Mouse (Mus musculus) liver, adult 2 months (tissue): ENCODE data around the gene Nhlrc3. TPM values are rescaled to one million over a fixed set of nuclear protein-coding genes. Genes with fewer than 3 reads are reported as not detected.

Experiments
- DNase-seq: peaks from one replicate; pipeline ENCODE4 v3.0.0-alpha.2; 2011; ENCODE audit warnings: low read depth, low spot score; ENCODE audit errors: extremely low read depth
- H3K27ac ChIP-seq: fragments of 200-500 bp; replicated peaks from 2 replicates; pipeline ENCODE4 v1.5.1; 2012; ENCODE audit warnings: low read depth, mild to moderate bottlenecking, control low read depth, inconsistent platforms, low read length; ENCODE audit not compliant: insufficient read depth
- H3K27me3 ChIP-seq: fragments of 200-500 bp; 2 replicates; pipeline ENCODE4 v1.6.1; 2012; ENCODE audit warnings: mild to moderate bottlenecking, moderate library complexity, low read length, inconsistent platforms; ENCODE audit not compliant: control insufficient read depth, insufficient read depth
- H3K36me3 ChIP-seq: fragments of 200-500 bp; 2 replicates; pipeline ENCODE4 v1.6.1; 2012; ENCODE audit warnings: low read length, inconsistent platforms; ENCODE audit not compliant: control insufficient read depth, insufficient read depth
- H3K4me1 ChIP-seq: fragments of 200-500 bp; 2 replicates; pipeline ENCODE4 v1.6.1; 2011; ENCODE audit warnings: low read length; ENCODE audit not compliant: control insufficient read depth, insufficient read depth
- H3K4me3 ChIP-seq: fragments of 200-500 bp; 2 replicates; pipeline ENCODE4 v1.5.1; 2011; ENCODE audit warnings: low read depth, mild to moderate bottlenecking, control low read depth, low read length, moderate library complexity; ENCODE audit not compliant: insufficient read depth
- H3K79me2 ChIP-seq: fragments of 200-500 bp; 2 replicates; pipeline ENCODE4 v1.6.1; 2012; ENCODE audit warnings: inconsistent platforms, mild to moderate bottlenecking, low read length, moderate library complexity; ENCODE audit not compliant: control insufficient read depth, insufficient read depth
- H3K9ac ChIP-seq: fragments of 200-500 bp; 2 replicates; pipeline ENCODE4 v1.6.1; 2012; ENCODE audit warnings: low read depth, mild to moderate bottlenecking, control low read depth, inconsistent platforms, low read length
- CTCF ChIP-seq: fragments of 200-500 bp; IDR thresholded peaks from 2 replicates; pipeline ENCODE4 v1.5.1; 2011; ENCODE audit warnings: low read depth, low read length, control low read depth
- POLR2A ChIP-seq: fragments of 200-500 bp; IDR thresholded peaks from 2 replicates; pipeline ENCODE4 v1.6.1; 2011; ENCODE audit warnings: low read length, control low read depth; ENCODE audit not compliant: insufficient read depth; ENCODE audit errors: extremely low read depth
- WGBS: fragments of 180-500 bp; shearing (Covaris S2); methylation state at CpG from one replicate; pipeline ENCODE4 v1.1.7; 2018; 5-methylcytosine and 5-hydroxymethylcytosine counted together
- polyA plus RNA-seq: library from polyadenylated mRNA; depleted of rRNA; stranded (reverse); fragments of >200 nt; gene quantifications from 2 replicates; pipeline ENCODE4 v1.2.3, GENCODE M21; 2012
- total RNA-seq: library from RNA; depleted of rRNA; stranded (reverse); fragments of >200 nt; gene quantifications from 2 replicates; pipeline ENCODE4 v1.2.3, GENCODE M21; 2014

The Nhlrc3 gene
- total and polyA plus RNA-seq, 2 experiments: 5.9 to 8.0 TPM

DNA sequence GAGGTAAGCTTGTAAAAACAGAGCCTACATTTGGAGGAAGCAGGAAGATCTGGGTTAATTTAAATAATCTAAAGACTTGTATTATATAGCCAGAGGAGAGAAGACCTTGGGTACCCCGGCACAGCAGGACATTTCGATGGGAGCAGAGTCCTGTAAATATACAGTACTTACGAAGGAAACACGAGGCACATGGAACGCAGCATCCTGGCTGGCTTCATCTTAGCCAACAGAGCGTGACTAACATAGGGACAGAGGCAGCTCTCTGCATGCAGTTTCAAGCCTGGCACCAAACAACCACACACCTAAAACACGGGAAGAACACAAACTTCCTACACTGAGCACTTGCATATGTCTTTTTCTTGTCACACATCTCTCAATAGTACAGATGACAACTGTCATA, 45.4 kb downstream of the Nhlrc3 start:
- no peak for DNase-seq

DNA sequence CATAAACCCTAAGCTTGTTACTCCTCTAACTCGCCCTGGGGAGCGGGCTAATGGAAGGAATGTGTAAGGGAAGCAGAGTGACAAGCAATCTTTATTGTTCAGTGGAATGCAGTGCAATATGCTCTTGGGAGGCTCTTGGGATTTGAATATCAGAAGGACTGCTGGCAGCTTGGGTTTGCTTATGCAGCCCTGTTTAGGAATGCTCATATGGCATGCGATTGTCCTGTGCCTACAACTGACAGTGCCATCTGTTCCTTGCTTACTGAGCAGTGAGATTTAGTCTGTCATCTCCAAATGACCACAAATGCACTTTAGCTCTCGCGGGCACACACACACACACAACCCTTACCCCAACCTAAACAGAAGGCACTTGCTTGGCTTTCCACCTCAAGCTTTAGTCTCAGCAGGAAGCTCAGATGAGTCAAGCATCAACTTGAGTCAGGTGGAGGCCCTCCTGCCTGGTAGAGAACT, 47.1 kb downstream of the Nhlrc3 start:
- Histone ChIP-seq H3K27me3 (no peaks in the 10 kb centered on the region; the same call in 1 of the 2 replicates), H3K4me3 (no peak overlapping the region), H3K27ac (no peak overlapping the region), H3K9ac (no peak overlapping the region), H3K36me3 (no peaks in the 10 kb centered on the region), H3K4me1 (no peaks in the 10 kb centered on the region), H3K79me2 (no peaks in the 10 kb centered on the region)
- TF ChIP-seq POLR2A: no peak
- no peak for TF ChIP-seq CTCF
- WGBS: 89% methylated on average over 5 of the region's 5 CpGs
- DNase-seq: no peak

More for the DNA sequence above, 45.4 kb downstream of the Nhlrc3 start:
- TF ChIP-seq CTCF (no peak), POLR2A (no peak)
- Histone ChIP-seq H3K36me3 (no peaks in the 10 kb centered on the region), H3K4me1 (no peaks in the 10 kb centered on the region), H3K4me3 (no peak overlapping the region), H3K9ac (no peak overlapping the region), H3K79me2 (no peaks in the 10 kb centered on the region), H3K27ac (no peak overlapping the region), H3K27me3 (no peaks in the 10 kb centered on the region)
- 81% methylated on average over 7 of the region's 7 CpGs for WGBS

DNA sequence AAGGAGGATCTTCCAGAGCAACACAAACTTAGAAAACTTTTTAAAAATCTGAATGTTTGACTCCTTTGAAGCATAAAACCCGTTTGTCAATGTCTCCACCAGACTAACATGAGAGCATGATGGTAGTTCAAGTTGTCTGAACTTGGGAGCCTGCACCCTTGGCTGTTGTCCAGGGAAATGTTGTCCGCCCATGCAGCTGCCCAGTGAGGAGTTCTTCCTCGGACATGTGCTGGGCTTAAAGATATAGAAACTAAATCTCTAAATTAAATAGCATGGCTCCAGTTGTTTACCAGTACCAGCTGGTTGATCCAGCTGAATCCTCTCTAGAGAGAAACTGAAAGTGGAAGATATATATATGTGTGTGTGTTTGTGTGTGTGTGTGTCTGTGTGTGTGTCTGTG, 49.2 kb downstream of the Nhlrc3 start:
- TF ChIP-seq CTCF (no peak), POLR2A (no peak)
- H3K4me1 ChIP-seq: no peaks in the 10 kb centered on the region

DNA sequence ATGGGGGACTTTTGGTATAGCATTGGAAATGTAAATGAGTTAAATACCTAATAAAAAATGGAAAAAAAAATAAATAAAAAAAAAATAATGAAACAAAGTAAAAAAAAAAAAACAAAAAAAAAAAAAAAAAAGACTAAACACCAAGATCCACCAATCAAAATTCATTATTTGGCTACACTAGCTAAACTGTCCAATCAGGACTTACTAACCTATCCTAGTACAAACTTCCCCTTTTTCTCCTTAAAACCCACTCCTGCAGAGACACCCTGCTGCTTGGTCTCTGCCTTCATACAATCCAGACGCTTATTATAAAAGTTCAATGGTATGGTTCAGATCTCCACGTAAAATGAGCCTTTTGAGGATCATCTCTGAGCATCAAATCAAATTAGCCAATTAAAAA, 49.7 kb downstream of the Nhlrc3 start:
- WGBS: 83% methylated on average over 2 of the region's 2 CpGs
- no peak overlapping the region for H3K4me3 ChIP-seq
- no peak overlapping the region for H3K27ac ChIP-seq
- H3K4me1 ChIP-seq: no peaks in the 10 kb centered on the region
- H3K27me3 ChIP-seq: no peaks in the 10 kb centered on the region; the same call in 1 of the 2 replicates
- TF ChIP-seq CTCF: no peak
- no peak for TF ChIP-seq POLR2A
- no peak for DNase-seq
- H3K79me2 ChIP-seq: no peaks in the 10 kb centered on the region
- no peaks in the 10 kb centered on the region for H3K36me3 ChIP-seq
- H3K9ac ChIP-seq: no peak overlapping the region

More for the DNA sequence above, 49.2 kb downstream of the Nhlrc3 start:
- no peak overlapping the region for H3K4me3 ChIP-seq
- no peaks in the 10 kb centered on the region for H3K79me2 ChIP-seq
- peak; percentile 15 for DNase-seq
- H3K36me3 ChIP-seq: no peaks in the 10 kb centered on the region
- no peak overlapping the region for H3K9ac ChIP-seq
- no peaks in the 10 kb centered on the region; the same call in 1 of the 2 replicates for H3K27me3 ChIP-seq
- no peak overlapping the region for H3K27ac ChIP-seq
- 29% methylated on average over 3 of the region's 3 CpGs for whole genome bisulfite sequencing

DNA sequence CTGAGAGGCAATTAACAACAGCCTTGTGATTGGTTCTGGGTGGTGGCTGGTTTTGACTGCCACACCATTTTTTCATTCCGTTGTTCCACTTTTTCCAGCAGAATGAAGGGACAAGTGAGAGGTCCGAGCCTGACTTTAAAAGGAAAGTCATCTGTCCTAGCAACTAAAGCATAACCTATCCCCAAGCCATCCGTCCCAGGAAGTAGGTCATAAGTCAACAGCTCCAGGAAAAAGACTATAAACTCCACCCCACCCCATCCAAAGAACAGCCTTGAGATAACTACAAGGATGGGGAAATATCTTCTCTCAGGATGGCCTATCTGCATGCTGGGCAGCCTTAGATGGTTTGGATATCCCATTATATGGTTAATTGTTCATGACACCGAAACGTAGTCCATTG, 50.9 kb downstream of the Nhlrc3 start:
- no peaks in the 10 kb centered on the region for H3K4me1 ChIP-seq
- no peaks in the 10 kb centered on the region; the same call in 1 of the 2 replicates for H3K27me3 ChIP-seq
- H3K79me2 ChIP-seq: no peaks in the 10 kb centered on the region
- H3K36me3 ChIP-seq: no peaks in the 10 kb centered on the region
- TF ChIP-seq CTCF (no peak), POLR2A (no peak)
- H3K9ac ChIP-seq: no peak overlapping the region
- WGBS: 81% methylated on average over 5 of the region's 5 CpGs
- DNase-seq: no peak
- no peak overlapping the region for H3K27ac ChIP-seq
- H3K4me3 ChIP-seq: no peak overlapping the region

DNA sequence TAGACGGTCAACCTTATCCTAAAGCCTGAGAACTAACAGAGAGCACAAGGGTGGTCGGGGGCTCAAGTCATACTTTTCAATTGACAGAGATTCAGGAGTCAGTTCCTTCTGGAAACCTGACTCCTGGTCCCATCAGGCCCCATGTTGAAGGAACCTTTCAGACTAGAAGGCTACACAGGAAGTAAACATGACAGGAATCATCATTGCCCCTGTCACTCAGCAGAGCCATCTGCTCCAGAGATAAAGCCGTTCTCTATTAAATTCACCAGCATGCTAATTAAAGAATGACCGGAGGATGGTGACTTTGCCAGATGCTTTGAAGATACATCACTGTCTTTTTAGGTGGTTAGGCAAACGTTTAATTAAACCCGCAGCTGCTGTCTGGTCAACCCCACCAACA, 53.1 kb downstream of the Nhlrc3 start:
- no peak overlapping the region for H3K9ac ChIP-seq
- H3K27me3 ChIP-seq: no peaks in the 10 kb centered on the region; the same call in 1 of the 2 replicates
- no peaks in the 10 kb centered on the region for H3K79me2 ChIP-seq
- no peak overlapping the region for H3K4me3 ChIP-seq
- TF ChIP-seq CTCF (no peak), POLR2A (no peak)
- DNase-seq: no peak
- H3K27ac ChIP-seq: no peak overlapping the region
- WGBS: 69% methylated on average over 6 of the region's 6 CpGs
- H3K36me3 ChIP-seq: no peaks in the 10 kb centered on the region
- no peaks in the 10 kb centered on the region for H3K4me1 ChIP-seq
